Mouse (Mus musculus) layer of hippocampus, postnatal 10 days (tissue): Measurements from ENCODE around the gene Ntn5. TPM values are rescaled to one million over a fixed set of nuclear protein-coding genes. Genes with fewer than 3 reads are reported as not detected.
"Not testable (repeated sequence)": the region's sequence is repeated elsewhere in the genome, so short reads cannot be mapped to it uniquely, and the experiment has no call there.

ENCODE experiments used
- DNase-seq, 2 experiments: peaks; one replicate each; pipeline ENCODE4 v3.0.0; 2021; ENCODE audit warnings: low spot score in 2 of 2
- total RNA-seq, 2 experiments: library from RNA; stranded (reverse); gene quantifications; 2 replicates each; pipeline ENCODE4 v1.2.3; 2021

The Ntn5 gene
- total RNA-seq, 2 experiments from 2014 or later = 0.75 to 1.0 TPM

DNA sequence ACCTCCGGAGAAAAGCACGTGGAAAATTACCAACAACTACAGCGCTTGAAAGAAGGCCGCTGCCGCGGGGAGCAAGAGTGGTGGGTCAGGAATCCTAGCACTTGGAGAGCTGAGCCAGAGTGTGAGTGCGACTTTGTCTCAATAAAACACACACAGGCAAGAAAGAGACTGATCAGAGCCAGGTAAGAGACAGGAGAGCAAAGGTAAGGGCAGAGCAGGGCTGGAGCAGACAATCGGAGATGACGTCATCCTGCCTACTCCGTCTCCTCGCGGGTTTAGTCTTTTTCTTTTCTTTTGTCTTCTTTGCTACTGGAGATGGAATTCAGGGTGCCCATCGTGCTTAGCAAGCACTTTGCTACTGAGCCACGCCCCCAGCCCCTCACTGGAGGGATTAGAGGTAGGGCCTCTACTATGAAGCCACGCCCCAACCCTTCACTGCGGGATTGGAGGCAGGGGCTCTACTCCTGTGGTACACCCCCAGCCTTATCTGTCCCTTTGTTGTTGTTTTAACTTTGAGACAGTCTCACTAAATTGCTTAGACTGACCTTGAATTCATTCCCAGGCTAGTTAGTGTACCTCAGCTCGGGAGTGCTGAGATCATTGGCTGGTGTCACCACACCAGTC lies 29.3 kb upstream of the Ntn5 start:
- DNase-seq = no peak

DNA sequence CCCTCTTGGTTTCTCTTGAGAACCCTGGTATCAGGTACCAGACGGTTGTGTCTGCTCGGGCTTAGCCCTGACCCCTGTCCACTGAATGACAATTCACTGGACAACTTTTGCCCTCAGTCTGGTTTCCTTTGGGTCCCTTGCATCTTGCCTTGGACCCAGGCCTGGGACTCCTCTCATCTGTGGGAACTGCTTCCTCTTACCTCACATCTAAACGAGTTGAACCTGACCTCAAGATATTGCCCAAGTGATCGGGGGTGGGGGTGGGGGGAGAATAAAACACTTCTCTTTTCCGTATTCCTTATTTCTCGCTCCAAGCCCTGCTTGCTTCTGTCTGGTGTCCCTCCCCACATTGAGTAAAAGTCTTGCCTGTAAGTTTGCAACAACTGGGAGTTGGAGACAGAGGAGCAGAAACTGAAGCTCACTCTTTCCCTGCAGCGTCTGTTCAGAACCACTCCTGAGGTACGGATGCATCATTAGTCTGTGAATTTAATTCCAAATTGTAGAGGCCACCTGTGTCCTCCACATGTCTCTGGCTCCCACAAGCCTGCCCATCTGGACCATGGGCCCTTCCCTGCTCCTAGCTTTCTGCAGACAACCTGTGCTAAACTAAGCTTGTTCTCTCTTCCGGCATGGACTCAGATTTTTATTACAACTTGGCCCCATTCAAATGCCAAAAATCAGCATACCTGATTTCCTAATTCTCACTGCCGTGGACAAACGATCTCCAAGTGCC lies 22.9 kb upstream of the Ntn5 start:
- DNase-seq = no peak

DNA sequence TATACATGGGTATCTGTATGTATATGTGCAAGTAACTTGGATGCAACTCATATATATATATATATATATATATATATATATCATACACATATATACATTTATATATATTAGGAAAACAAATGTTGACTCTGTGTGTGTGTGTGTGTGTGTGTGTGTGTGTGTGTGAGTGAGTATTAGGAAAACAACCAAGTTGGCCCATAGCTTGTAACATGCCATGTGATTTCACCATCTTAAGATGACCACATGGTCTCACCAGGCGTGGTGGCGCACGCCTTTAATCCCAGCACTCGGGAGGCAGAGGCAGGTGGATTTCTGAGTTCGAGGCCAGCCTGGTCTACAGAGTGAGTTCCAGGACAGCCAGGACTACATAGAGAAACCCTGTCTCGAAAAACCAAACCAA lies 22.1 kb upstream of the Ntn5 start:
- not testable (repeated sequence) for DNase-seq

DNA sequence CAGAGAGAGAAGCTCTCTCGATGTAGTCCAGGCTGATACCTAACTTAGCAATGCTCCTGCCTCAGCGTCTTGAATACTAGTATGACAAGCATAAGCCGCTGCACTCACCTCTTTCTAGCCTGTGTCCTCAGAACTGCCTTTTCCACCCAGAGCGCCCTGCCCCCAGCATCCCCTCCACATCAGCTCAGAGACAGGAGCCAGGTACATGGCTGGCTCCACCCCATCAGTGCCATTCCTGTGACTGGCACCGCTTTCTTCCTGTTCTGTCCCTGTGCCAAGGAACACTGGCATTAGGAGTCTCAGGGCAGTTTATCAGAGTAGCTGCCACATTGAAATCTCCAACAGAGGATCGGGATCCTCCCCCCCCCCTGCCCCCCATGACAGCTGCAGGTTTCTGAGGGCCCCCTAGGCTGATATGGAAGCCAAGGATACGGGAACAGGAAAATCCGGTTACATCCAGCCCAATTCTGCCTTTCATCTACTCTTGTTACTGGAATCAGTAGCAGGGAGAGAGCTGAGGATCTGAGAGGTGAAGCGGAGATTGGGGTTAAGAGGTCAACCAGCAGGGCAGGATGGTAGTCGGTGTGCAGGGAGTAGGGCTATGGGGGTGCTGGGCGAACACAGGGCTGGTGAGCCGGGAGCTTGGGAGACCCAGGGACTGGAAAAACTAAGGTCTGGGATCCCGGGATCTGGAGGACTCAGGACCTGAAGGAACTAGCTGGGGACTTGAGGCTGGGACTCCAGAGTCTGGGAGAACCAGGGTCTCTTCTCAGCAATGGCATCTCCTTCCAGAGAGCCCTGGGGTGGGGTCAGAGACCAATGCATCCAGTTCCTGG lies 18.3 kb upstream of the Ntn5 start:
- no peak for DNase-seq

DNA sequence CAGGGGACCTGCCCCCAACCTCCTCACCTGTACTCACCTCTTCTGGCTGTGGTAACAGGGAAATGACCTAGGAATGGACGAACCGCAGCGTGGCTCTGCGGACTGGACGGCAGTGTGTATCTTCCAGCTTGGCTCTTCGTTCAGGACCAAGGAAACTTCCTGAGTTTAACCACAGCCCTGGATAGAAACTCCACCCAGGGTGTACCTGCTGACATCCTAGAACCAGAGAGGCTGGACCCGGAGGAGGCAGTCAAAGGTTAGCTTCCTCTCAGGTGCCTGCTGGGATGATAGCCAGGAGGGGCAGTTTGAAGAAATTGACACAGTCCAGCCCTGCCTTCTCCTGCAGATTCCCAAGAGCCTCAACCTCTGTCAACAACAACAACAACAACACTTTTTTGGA lies 17.7 kb upstream of the Ntn5 start, which contains the start of gene Fut2:
Fut2 (minus strand) TSS at position 234 of the 400 bp plus-strand sequence.
- DNase-seq = no peak

DNA sequence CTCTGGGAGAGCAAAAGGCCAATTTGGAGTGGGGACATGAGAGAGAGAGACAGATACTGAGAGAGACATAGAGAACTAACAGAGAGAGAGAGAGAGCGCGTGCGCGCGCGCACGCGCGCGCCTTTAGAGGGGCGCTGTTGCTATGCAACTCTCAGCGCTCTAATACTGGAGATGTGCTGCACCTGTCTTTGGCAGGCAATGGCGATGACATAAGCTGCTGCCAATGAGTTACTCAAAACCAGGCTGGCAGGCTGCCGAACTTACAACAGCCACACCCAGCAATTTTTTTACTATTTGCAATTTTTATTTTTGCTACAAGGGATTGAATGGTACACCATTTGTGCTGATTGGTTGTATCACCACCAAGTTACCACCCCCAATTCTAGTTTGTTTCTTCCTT lies 16.1 kb upstream of the Ntn5 start:
- peak in 1 of 2 experiments; percentile 51 for DNase-seq

DNA sequence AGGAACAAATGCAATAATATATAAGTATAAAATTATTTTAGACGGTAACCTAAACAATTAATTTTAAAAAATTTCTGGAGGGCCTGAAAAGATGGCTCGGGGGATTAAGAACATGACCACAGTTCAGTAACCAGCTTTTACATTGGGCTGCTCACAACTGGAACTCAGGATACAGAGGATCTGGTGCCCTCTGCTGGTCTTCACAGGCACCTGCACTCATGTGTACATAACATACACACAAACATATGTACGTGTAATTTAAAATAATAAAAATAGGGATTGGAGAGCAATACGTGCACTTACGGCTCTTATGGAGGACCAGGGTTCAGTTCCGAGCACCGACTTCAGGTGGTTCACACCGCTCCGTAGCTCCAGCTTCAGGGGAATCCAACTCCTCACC lies 14.9 kb upstream of the Ntn5 start:
- no peak for DNase-seq

DNA sequence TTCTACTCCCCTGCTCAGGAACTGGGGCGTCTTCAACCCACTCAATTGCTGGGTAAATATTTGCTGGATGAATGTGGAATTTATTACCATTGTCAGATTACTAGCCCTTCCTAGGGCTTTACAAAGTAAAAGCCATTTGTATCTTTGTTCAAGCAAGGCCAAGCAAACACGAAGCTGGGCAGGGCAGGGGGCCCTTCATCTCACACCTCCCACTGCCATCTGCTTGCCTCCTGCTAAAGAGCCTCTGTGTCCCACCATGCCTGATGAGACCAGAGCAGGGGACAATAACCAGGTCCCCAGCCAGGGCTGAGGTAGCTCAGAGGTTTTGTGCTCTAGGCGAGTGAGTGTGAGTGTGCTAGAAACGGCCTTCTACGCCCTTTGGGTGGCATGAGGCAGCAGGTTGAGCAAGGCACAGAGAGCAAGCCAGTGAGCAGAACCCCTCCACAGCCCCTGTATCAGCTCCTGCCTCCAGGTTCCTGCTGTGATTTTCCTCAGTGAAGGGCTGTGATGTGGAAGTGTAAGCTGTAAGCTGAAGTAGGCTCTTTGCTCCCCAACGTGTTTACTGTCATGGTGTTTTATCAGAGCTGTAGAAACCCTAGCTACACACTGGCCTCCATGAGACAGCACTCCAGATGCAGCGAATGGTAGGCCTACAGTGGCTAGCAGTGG lies 6.1 kb upstream of the Ntn5 start:
- DNase-seq = no peak

DNA sequence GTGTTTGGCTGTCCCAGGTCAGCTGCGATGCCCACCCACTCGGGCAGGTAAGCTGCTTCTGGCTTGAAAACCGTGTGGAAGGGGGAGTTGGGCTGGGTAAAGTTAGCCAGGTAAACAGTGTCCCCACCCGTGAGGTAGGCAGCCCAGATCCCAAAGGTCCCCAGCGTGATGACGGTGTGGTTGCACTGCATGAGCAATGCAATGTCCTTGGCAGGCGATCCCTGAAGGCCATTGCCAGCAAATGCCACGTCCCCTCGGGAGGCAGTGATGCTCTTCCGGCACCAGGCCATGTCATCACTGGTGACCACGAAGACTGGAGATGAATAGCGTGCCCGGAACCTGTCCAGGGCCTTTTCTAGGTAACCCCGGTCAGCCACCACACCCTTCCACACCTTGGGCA lies 5.3 kb upstream of the Ntn5 start:
- DNase-seq = no peak

DNA sequence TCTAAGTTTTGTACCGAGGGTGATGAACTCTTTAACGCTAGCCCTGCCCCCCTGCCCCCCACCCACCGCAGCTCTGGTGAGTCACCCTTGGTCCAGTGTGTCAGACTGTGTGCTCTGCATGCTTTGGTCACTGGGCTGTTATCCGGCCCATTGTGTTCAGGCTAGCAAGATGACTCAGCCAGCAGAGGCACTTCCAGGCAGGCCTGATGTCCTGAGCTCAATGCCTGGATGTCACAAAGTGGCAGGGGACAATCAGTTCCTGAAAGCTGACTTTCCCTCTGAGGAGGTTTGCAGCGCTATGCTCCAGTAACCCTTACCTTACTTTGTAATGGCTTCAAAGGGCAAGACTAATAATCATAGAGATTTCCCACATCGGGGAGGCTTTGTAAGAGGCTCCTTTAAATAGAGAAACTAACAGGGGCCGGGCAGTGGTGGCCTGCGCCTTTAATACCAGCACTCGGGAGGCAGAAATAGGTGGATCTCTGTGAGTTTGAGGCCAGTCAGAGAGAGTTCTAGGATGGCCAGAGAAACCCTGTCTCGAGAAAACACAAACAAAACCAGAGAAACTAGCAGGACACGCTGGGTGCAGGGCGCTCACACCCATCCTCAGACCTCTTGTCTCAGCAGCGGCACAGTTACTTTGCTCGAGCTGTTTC lies 3.7 kb upstream of the Ntn5 start:
- DNase-seq = no peak

DNA sequence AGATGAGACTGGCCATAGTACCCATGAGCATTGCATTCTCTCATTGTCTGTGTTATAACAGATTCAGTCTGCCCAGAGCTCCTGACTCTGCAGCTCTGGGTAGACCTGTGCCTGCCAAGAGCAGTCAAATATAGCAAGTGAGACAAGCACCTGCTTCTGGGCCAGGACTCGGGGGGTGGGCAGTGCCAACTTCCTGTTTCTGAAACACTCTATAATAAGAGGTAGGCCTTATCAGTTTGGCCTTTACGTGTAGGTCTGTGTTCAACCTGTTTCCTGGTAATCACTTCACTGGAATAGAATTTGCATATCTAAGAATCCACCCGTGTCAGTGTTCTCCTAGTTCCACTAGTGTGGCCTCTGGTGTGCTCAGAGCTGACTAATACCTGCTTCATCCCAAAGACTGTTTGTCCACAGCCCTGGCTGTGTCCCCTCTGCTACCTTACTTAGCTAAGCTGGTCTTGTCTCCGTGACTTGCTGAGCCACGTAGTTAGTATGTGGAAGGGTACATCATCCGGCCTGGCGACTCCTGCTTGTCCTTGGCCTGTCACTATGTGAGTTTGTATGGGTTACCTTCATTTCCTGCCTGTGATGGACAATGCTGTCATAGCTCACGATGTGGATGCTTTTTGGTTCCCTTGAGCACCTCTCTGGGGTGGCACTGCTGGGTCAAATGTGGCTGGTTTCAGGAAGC lies 2.6 kb upstream of the Ntn5 start:
- no peak for DNase-seq

DNA sequence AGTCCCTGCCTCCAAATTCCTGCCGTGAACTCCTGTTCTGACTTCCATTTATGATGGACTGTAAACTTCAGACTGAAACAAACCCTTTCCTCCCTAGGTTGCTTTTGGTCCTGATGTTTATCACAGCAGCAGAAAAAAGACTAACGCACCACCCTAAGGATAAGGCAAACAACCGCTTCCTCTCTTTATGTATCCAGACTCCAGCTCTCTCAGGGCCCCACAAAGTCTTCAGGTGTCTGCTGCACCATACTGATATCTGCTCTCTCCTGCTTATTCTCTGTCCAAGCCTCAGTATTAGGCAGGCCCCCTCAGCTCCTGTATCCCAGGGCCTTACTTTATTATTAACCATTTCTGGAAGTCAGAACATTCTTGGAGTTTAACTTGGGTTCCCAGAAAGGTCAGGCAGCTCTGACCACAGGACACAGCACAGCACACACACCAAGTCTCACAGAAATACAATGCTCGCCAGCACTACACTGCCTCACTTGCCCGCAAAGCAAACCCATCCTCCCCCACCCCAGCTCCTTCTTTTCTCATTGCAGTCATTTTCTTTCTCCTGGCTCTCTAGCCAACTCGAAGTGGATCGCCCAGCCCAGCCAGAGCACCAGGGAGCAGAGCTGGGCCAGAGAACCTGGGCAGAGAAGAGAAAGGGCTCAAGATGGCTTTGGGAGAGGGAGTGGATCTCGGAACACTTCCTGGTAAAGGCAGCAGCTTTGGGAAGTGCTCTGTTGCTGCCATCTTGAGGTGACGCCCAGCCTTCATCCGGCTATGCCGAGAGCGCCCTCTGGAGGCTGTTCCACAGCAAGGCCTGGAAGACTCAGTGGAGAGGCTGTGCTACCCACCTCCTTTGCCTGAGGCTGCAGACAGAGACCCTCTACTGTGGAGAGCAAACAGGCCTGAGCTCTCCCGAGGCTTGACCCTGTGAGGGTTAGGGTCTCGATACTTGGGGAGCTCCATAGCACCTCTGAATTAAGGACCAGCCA lies 1.4 kb upstream of the Ntn5 start:
- peak; percentile 92 to 93 for DNase-seq

DNA sequence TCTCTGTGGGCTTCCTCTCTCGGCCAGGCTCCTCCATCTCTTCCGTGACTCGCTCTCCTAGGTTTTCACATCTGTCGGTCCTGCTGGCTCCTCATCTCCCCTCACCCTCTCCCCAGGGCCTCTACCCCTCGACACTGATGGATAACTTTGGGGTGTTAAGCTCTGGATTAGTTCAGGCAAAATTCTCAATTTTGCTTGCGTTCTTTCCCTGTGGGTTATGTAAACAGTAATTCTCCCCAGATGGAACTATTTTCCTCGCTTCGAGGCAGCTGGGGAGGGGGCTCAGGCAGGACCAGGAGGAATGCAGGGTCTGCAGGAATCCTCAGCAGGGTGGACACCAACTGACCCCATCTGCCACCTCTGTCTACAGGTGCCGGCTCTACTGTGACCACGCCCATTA lies 2.0 kb downstream of the Ntn5 start:
- no peak for DNase-seq

DNA sequence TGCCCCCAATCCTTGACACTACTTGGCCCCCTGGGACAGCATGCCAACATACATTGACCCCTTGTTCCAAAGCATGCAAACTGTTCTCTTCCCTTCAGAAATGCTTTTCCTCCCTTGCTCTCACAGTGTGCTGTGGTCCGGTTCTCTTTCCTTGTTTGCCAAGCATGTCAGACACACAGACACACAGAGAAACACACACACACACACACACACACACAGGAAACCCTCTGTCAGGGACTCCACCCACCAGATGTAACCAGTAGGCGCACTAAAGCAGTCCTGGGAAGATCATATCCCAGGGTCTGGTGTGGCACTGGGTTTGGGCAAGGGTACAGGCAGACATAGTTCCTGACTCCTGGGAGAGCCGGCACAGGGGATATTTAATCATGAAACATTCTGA lies 3.0 kb downstream of the Ntn5 start:
- DNase-seq = no peak

DNA sequence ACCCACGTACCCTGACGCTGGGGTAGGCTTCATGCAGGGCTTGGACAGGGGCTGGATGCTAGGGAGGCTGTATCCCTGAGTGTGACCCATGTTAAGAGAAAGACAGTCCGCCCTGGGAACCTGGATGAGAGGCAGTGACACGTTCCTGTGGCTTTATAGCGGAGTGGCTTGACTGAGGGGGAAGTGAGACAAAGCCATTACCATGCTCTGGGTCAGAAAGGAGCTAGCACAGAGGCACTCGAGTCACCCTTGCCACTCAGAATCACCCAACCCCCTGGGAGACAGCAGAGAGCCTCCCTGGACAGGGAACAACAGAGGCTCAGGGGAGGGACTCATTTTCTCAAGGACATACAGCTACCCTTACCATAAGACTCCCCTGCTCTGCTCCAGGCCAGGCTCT lies 5.3 kb downstream of the Ntn5 start:
- no peak for DNase-seq

DNA sequence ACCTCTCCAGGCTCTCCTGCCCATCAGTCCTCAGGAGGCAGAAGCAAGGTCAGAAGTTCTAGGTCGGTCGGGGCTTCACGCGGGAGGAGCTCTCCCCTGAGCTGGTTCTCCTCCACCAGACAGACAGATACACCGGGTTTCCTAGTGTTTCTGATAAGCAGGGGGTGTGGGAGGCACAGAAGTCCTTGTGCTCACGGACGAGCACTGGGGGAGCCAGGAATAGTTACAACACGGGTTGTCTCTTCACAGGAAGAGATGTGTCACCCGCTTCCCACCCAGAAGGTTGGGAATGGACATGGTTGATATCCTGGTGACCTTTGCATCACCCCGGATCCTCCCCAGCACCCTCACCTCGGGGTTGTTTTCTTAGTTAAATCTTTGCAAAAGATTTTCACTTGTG lies 6.0 kb downstream of the Ntn5 start:
- no peak for DNase-seq

DNA sequence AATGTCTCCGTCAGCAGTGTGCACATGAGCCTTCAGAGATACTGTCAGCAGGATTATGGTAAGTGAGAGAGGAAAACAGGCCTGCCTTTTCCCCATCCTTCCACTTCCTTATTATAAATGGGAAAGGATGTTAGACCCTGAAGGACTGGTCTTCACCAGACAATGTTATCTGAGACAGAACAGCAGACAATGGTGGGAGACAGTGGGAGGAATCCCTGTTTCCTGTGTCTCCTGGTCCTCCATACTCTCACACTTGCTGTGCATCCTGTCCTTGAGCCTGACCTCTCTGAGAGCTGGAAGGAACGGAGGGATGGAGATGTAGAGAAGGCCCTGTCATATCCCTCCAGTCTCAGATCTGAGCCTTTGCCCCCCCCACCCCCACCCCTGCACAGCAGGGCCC lies 8.5 kb downstream of the Ntn5 start:
- DNase-seq = no peak

DNA sequence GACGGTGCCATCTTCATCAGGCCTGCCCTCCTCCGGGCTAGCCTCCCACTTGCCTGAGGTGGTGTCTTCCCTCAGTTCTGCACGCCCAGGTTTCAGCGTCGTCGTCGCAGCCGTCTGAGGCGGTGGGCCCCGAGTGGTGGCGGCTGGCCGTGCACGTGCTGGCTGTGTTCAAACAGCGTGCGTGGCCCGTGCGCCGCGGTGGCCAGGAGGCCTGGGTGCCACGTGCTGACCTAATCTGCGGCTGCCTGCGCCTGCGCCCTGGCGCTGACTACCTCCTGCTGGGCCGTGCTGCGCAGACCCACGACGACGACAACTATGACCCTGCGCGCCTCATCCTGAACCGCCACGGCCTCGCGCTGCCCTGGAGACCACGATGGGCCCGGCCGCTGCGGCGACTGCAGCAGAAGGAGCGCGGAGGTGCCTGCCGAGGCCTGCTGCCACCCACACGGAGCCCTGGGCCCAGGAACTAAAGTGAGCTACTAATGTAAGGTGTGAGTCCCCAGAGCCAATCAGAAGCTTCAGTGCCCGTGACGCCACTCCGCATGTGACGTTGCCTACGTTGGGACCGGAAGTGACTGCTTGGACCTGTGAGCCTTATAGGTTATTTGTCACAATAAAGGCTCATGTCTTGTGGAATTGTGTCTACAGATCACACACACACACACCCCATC lies 10.2 kb downstream of the Ntn5 start, which contains the start of gene Sec1:
Sec1 (minus strand) TSS at position 482 of the 671 bp plus-strand sequence.
- DNase-seq = no peak

DNA sequence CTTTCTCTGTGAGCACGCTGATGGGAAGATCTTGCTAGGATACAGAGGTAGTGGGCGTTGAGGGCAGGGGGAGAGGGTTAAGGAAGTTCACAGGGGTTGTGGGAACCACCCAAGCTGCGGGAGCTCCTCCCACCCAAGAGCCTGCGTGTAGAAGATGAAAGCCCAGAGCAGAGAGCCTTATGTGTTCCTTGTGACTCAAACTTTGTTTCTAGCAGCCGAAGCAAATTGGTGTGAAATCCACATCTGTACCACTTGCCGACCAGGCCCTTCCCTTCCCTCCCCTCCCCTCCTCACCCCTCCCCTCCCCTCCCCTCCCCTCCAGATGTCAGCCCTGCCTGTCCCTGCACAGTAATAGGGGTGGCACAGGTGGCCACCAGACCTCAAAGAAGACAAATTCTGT lies 11.3 kb downstream of the Ntn5 start:
- DNase-seq = no peak
